Mouse (Mus musculus) myocyte (in vitro differentiated cells): ENCODE results near the gene Grb14.

Source experiments
- CEBPB ChIP-seq: IDR thresholded peaks from 2 replicates; pipeline ENCODE4 v1.6.1; 2011; ENCODE audit warnings: mild to moderate bottlenecking, moderate library complexity; ENCODE audit not compliant: poor library complexity, insufficient read depth, severe bottlenecking
- E2F4 ChIP-seq: IDR thresholded peaks from one replicate; pipeline ENCODE4 v1.6.1; 2011; ENCODE audit warnings: mild to moderate bottlenecking, control low read depth, moderate library complexity; ENCODE audit not compliant: insufficient read depth
- MAX ChIP-seq: IDR thresholded peaks from one replicate; pipeline ENCODE4 v1.6.1; 2011; ENCODE audit warnings: low read depth, mild to moderate bottlenecking, control low read depth
- MYOD1 ChIP-seq, 3 experiments: IDR thresholded peaks; one replicate each; pipeline ENCODE4 v1.6.1; 2011; ENCODE audit warnings: control low read depth in 2 of 3, low read depth in 2 of 3, mild to moderate bottlenecking in 2 of 3, moderate library complexity in 1 of 3; ENCODE audit not compliant: insufficient read length in 2 of 3, control insufficient read depth in 1 of 3
- MYOG ChIP-seq, 3 experiments: IDR thresholded peaks; one replicate each; pipeline ENCODE4 v1.6.1; 2011; ENCODE audit warnings: control low read depth in 2 of 3, low read depth in 2 of 3, mild to moderate bottlenecking in 2 of 3; ENCODE audit not compliant: insufficient read length in 2 of 3, control insufficient read depth in 1 of 3, insufficient read depth in 1 of 3
- POLR2A ChIP-seq: IDR thresholded peaks from one replicate; pipeline ENCODE4 v1.6.1; 2011; ENCODE audit warnings: low read depth, mild to moderate bottlenecking, control low read depth, moderate library complexity; ENCODE audit not compliant: insufficient read length
- POLR2AphosphoS2 ChIP-seq: IDR thresholded peaks from one replicate; pipeline ENCODE4 v1.6.1; 2011; ENCODE audit warnings: low read depth, control low read depth; ENCODE audit not compliant: insufficient read length
- SRF ChIP-seq: IDR thresholded peaks from one replicate; pipeline ENCODE4 v1.6.1; 2011; ENCODE audit warnings: low read depth; ENCODE audit not compliant: control insufficient read depth, insufficient read length
- TCF12 ChIP-seq: IDR thresholded peaks from one replicate; pipeline ENCODE4 v1.6.1; 2011; ENCODE audit warnings: mild to moderate bottlenecking, control low read depth; ENCODE audit not compliant: poor library complexity, insufficient read depth, severe bottlenecking
- USF1 ChIP-seq: IDR thresholded peaks from one replicate; pipeline ENCODE4 v1.6.1; 2011; ENCODE audit warnings: low read depth, mild to moderate bottlenecking, control low read depth, moderate library complexity

- no peak for TF ChIP-seq POLR2A
- TF ChIP-seq TCF12, result no peak
- TF ChIP-seq MAX, result no peak
- TF ChIP-seq POLR2AphosphoS2, result no peak
- no peak for TF ChIP-seq USF1
- no peak for TF ChIP-seq MYOD1 (IDR thresholded peaks at IDR 0.05; ENCODE audit: control insufficient read depth in 1 of 3, insufficient read length in 2 of 3, low read depth in 2 of 3)
- TF ChIP-seq SRF, result no peak
- TF ChIP-seq MYOG (IDR thresholded peaks at IDR 0.05; ENCODE audit: control insufficient read depth in 1 of 3, insufficient read depth in 1 of 3, insufficient read length in 2 of 3, low read depth in 2 of 3), result no peak
- no peak for TF ChIP-seq CEBPB
- no peak for TF ChIP-seq E2F4
Measured at GRCm38 (mm10) chr2:64904877-64905276, 119.9 kb downstream of the Grb14 start.
